Mouse (Mus musculus): ENCODE data around the gene Zfp53.

GRCm38 (mm10) chr17:21516201-21517129, 27.7 kb downstream of the Zfp53 start:
- TF ChIP-seq POLR2A (IDR thresholded peaks at IDR 0.05; ENCODE audit: insufficient read depth, low read depth, low read length) (no peak; the same call in 1 of the 2 replicates), CTCF (IDR thresholded peaks at IDR 0.05; ENCODE audit: insufficient read depth, low read depth, low read length) (no peak)
